Mouse (Mus musculus): Measurements from ENCODE around the gene Fras1. TPM values are rescaled to one million over a fixed set of nuclear protein-coding genes. Genes with fewer than 3 reads are reported as not detected.

The Fras1 gene
- total and polyA plus RNA-seq, 3 experiments = 1.00 to 1.6 (median 1.3) TPM

- H3K4me1 ChIP-seq (ENCODE audit: control insufficient read depth, insufficient read depth, low read length) = no peaks in the 10 kb centered on the region
- no peak for TF ChIP-seq EP300 (IDR thresholded peaks at IDR 0.05; ENCODE audit: insufficient read depth, low read depth, low read length)
- peak; percentile 54 for TF ChIP-seq CTCF (IDR thresholded peaks at IDR 0.05)
- H3K79me2 ChIP-seq (replicated peaks; ENCODE audit: control insufficient read depth, insufficient read depth, low read length) = no peaks in the 10 kb centered on the region
- intact Hi-C loops (cut with DNase I) = no loop called here
- H3K9ac ChIP-seq (ENCODE audit: low read depth, low read length) = no peak overlapping the region
- no peak overlapping the region for H3K27ac ChIP-seq
- no peak for DNase-seq
- H3K36me3 ChIP-seq (ENCODE audit: control insufficient read depth, insufficient read depth, low read length) = no peaks in the 10 kb centered on the region
- H3K27me3 ChIP-seq (ENCODE audit: control insufficient read depth, insufficient read depth, low read length) = no peaks in the 10 kb centered on the region
- H3K4me3 ChIP-seq = no peak overlapping the region
These were observed 21.8 kb upstream of the Fras1 start for GRCm38 (mm10) chr5:96351963-96352362.

- Histone ChIP-seq H3K36me3 (ENCODE audit: control insufficient read depth, insufficient read depth, low read length) (no peaks in the 10 kb centered on the region), H3K4me3 (no peak overlapping the region), H3K27me3 (ENCODE audit: control insufficient read depth, insufficient read depth, low read length) (no peaks in the 10 kb centered on the region), H3K27ac (no peak overlapping the region), H3K4me1 (ENCODE audit: control insufficient read depth, insufficient read depth, low read length) (no peaks in the 10 kb centered on the region), H3K9ac (ENCODE audit: low read depth, low read length) (no peak overlapping the region), H3K79me2 (replicated peaks; ENCODE audit: control insufficient read depth, insufficient read depth, low read length) (no peaks in the 10 kb centered on the region)
- intact Hi-C loops (cut with DNase I) = no loop called here
- no peak for DNase-seq
- no peak for TF ChIP-seq EP300 (IDR thresholded peaks at IDR 0.05; ENCODE audit: insufficient read depth, low read depth, low read length)
- TF ChIP-seq POLR2A (IDR thresholded peaks at IDR 0.05; ENCODE audit: insufficient read depth, low read depth, low read length) = no peak
- no peak for TF ChIP-seq CTCF (IDR thresholded peaks at IDR 0.05)
- 67% methylated on average over 4 of the region's 4 CpGs for WGBS
These were observed 9.8 kb upstream of the Fras1 start for GRCm38 (mm10) chr5:96363950-96364349.

- 61% methylated on average over 5 of the region's 5 CpGs for WGBS
- TF ChIP-seq POLR2A (IDR thresholded peaks at IDR 0.05; ENCODE audit: insufficient read depth, low read depth, low read length) (no peak), EP300 (IDR thresholded peaks at IDR 0.05; ENCODE audit: insufficient read depth, low read depth, low read length) (no peak), CTCF (IDR thresholded peaks at IDR 0.05) (no peak)
- Histone ChIP-seq H3K9ac (ENCODE audit: low read depth, low read length) (no peak overlapping the region), H3K4me3 (no peak overlapping the region), H3K27ac (no peak overlapping the region), H3K4me1 (ENCODE audit: control insufficient read depth, insufficient read depth, low read length) (no peaks in the 10 kb centered on the region), H3K27me3 (ENCODE audit: control insufficient read depth, insufficient read depth, low read length) (no peaks in the 10 kb centered on the region), H3K36me3 (ENCODE audit: control insufficient read depth, insufficient read depth, low read length) (no peaks in the 10 kb centered on the region), H3K79me2 (replicated peaks; ENCODE audit: control insufficient read depth, insufficient read depth, low read length) (no peaks in the 10 kb centered on the region)
- DNase-seq = no peak
- intact Hi-C loops (cut with DNase I) = no loop called here
These were observed 8.2 kb upstream of the Fras1 start for GRCm38 (mm10) chr5:96365590-96365989.

- H3K36me3 ChIP-seq (ENCODE audit: control insufficient read depth, insufficient read depth, low read length) = no peaks in the 10 kb centered on the region
- no peaks in the 10 kb centered on the region for H3K27me3 ChIP-seq (ENCODE audit: control insufficient read depth, insufficient read depth, low read length)
- H3K4me1 ChIP-seq (ENCODE audit: control insufficient read depth, insufficient read depth, low read length) = no peaks in the 10 kb centered on the region
- no peak overlapping the region for H3K4me3 ChIP-seq
- no peak for DNase-seq
- intact Hi-C loops (cut with DNase I) = no loop called here
- H3K79me2 ChIP-seq (replicated peaks; ENCODE audit: control insufficient read depth, insufficient read depth, low read length) = no peaks in the 10 kb centered on the region
- H3K27ac ChIP-seq = no peak overlapping the region
- no peak overlapping the region for H3K9ac ChIP-seq (ENCODE audit: low read depth, low read length)
- TF ChIP-seq CTCF (IDR thresholded peaks at IDR 0.05) = no peak
These were observed 6.5 kb upstream of the Fras1 start for GRCm38 (mm10) chr5:96367260-96367659.

- Histone ChIP-seq H3K79me2 (replicated peaks; ENCODE audit: control insufficient read depth, insufficient read depth, low read length) (no peaks in the 10 kb centered on the region), H3K27ac (no peak overlapping the region), H3K4me3 (no peak overlapping the region), H3K9ac (ENCODE audit: low read depth, low read length) (no peak overlapping the region), H3K27me3 (ENCODE audit: control insufficient read depth, insufficient read depth, low read length) (no peaks in the 10 kb centered on the region; the same call in 1 of the 2 replicates), H3K4me1 (ENCODE audit: control insufficient read depth, insufficient read depth, low read length) (no peaks in the 10 kb centered on the region), H3K36me3 (ENCODE audit: control insufficient read depth, insufficient read depth, low read length) (no peaks in the 10 kb centered on the region)
- WGBS = 30% methylated on average over 6 of the region's 6 CpGs
- TF ChIP-seq POLR2A (IDR thresholded peaks at IDR 0.05; ENCODE audit: insufficient read depth, low read depth, low read length) = no peak
- no peak for TF ChIP-seq CTCF (IDR thresholded peaks at IDR 0.05)
- no peak for TF ChIP-seq EP300 (IDR thresholded peaks at IDR 0.05; ENCODE audit: insufficient read depth, low read depth, low read length)
- intact Hi-C loops (cut with DNase I) = loop anchor here (10.0 kb wide), 1 partner anchor 312 kb away; no protein-coding TSS in a partner anchor
- no peak for DNase-seq
These were observed 649 bp upstream of the Fras1 start for GRCm38 (mm10) chr5:96373106-96373505.

- no peaks in the 10 kb centered on the region for H3K79me2 ChIP-seq (replicated peaks; ENCODE audit: control insufficient read depth, insufficient read depth, low read length)
- H3K36me3 ChIP-seq (ENCODE audit: control insufficient read depth, insufficient read depth, low read length) = no peaks in the 10 kb centered on the region
- no peaks in the 10 kb centered on the region; the same call in 1 of the 2 replicates for H3K27me3 ChIP-seq (ENCODE audit: control insufficient read depth, insufficient read depth, low read length)
- DNase-seq = peak; percentile 57 to 58
- TF ChIP-seq CTCF (IDR thresholded peaks at IDR 0.05) = peak; percentile 27
- no peak for TF ChIP-seq POLR2A (IDR thresholded peaks at IDR 0.05; ENCODE audit: insufficient read depth, low read depth, low read length)
- H3K27ac ChIP-seq = no peak overlapping the region
- under 1% methylated on average over 84 of the region's 84 CpGs for WGBS
- peak overlapping the region; percentile 46 for H3K4me3 ChIP-seq
- H3K4me1 ChIP-seq (ENCODE audit: control insufficient read depth, insufficient read depth, low read length) = no peaks in the 10 kb centered on the region
- H3K9ac ChIP-seq (ENCODE audit: low read depth, low read length) = peak overlapping the region; percentile 48
- intact Hi-C loops (cut with DNase I) = loop anchor here (10.0 kb wide), 1 partner anchor 311 kb away; no protein-coding TSS in a partner anchor
These were observed 489 bp downstream of the Fras1 start for GRCm38 (mm10) chr5:96373986-96374901.

Measured in heart, adult 2 months (tissue).